Mouse (Mus musculus): Measurements from ENCODE around the gene Foxf1.

- TF ChIP-seq POLR2A (IDR thresholded peaks at IDR 0.05; ENCODE audit: borderline replicate concordance, low read depth, low read length) = no peak
- TF ChIP-seq CTCF (IDR thresholded peaks at IDR 0.05; ENCODE audit: low read depth, low read length) = no peak
Observed at GRCm38 (mm10) chr8:121088281-121088680, 4.1 kb downstream of the Foxf1 start.

Data from bone marrow macrophage, adult 2 months (primary cell).